Mouse (Mus musculus) induced T-regulatory cell, adult 2 months (primary cell): ENCODE data around the gene Polr2l.

ENCODE experiments used
- DNase-seq: peaks from one replicate; pipeline ENCODE4 v3.0.0-alpha.2; 2012; ENCODE audit warnings: low read depth

Polr2l gene

DNA sequence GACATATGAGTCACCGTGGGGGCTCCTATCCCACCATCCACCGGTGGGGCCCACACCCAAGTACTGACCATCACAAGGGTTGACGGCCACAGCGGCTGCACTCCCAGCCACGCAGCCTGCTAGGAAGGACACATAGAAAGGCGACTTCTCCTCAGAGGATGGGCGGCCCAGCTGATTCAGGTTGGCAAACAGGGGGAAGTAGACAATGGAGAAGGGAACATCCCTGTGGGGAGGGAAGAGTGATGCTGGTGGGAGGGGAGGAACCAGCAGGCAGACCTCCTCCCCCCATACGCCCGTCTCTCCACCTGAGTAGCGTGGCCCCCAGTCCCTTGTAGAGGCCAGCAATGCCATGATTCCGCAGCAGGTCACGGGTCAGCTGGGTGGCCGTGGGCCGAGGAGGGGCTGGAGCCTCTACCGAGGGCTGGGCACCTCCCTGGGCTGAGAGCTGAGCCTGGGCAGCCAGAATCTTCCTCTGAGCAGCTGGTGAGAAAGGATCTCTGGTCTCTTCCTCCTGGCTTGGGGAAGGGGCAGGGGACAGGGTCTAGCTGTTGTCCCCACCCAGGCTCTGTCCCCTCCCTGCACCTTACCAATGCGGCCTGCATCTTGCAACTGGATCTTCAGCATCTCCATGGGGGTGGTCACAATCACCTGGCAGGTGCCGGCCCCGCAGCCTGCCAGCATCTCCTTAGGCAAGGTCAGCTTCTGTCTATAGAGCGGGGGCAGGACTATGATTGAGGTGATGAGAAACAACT, 43.3 kb downstream of the Polr2l start:
- DNase-seq: no peak

- no peak for DNase-seq
Measured at GRCm38 (mm10) chr7:141430585-141431240, 44.2 kb downstream of the Polr2l start.

DNA sequence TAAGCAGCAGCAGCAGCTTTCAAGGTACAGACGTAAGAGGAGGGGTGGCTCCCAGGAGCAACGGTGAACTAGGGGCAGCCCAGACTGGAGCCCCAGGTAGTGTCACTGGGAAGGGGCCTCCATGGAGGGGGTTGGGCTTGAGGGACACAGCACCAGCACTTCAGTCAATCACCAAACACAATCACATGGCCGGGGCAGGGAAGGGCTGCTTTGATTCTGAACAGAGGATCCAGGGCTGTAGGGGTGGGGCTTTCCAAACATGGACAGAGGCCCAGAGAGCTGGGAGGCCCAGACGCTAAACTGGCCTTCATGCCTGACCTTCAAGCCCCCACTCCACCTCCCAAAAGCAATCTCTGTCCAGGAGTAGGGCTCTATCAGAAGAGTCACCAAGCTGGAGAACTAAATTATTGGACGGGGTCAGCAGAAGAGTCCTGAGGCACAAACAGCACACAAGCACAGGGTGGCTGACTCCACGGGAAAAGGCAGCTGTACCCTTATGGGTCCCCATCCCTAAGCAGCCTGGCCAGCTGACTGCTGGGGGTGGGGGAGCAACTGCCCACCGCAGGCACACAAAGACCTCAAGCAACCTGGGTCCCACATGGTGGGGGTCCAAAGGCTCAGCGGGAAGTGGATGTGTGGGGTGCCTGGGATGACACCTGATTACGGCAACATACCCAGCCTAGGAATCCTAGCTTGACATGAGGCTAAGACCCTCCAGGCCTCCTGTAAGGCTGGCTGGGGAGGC, 44.9 kb downstream of the Polr2l start:
- DNase-seq: no peak

- DNase-seq: peak; percentile 47
Measured at GRCm38 (mm10) chr7:141429310-141429709, 45.6 kb downstream of the Polr2l start, which contains the start of gene Cend1. TSS of gene Cend1 (minus strand) at chr7:141429491.

DNA sequence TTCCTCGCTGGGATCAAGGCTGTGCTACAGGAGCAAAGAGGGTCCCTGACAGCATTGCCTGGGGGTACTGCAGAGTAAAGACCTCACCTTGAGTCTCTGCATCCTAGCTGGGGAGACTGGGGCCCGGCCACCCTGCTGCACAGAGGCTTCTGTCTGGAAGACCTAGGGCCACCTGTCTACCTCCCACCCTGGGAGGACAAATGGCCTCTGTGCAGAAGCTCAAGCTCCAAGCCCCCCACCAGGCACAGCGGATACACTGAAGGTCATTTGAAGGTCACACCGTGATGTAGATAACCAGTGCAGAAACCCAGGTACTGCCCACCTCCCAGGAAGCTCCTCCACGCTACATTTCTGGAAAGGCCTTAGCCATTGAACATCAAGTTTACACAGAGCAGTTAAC, 46.2 kb downstream of the Polr2l start:
- no peak for DNase-seq

- DNase-seq: no peak
Measured at GRCm38 (mm10) chr7:141426948-141427730, 47.8 kb downstream of the Polr2l start.

DNA sequence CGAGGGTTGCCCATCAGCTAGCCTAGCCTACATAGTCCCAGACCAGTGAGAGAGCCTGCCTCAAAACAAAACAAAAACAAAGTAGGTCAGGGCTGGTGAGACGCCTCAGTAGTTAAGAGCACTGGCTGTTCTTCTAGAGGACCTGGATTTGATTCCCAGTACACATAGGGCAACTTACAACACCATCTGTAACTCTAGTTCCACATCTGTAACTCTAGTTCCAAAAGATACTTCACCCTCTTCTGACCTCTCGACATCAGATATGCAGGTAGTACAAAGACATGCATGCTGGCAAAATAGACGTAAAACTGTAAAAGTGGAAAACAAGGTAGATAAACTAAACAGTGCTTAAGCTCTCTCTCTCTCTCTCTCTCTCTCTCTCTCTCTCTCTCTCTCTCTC, 51.1 kb downstream of the Polr2l start:
- DNase-seq: no peak
